Mouse (Mus musculus) heart, embryonic 11.5 days (tissue): Measurements from ENCODE around the gene Epb41l2. TPM values are rescaled to one million over a fixed set of nuclear protein-coding genes. Genes with fewer than 3 reads are reported as not detected.

ENCODE experiments used
- ATAC-seq: fragments of 200-750 bp; cut with Nextera tagmentation; replicated peaks from 2 replicates; pipeline ENCODE4 v1.8.0; 2017; ENCODE audit warnings: moderate library complexity; ENCODE audit not compliant: insufficient number of reproducible peaks, low FRiP score, low TSS enrichment
- H3K27ac ChIP-seq: fragments of 300-500 bp; sonication (generic); 2 replicates; pipeline ENCODE4 v1.5.1; 2014; ENCODE audit warnings: mild to moderate bottlenecking, low read depth, low read length
- H3K27me3 ChIP-seq: fragments of 300-500 bp; sonication (generic); 2 replicates; pipeline ENCODE4 v1.6.1; 2014; ENCODE audit warnings: mild to moderate bottlenecking, low read length, mixed read lengths; ENCODE audit not compliant: control insufficient read depth, insufficient read depth
- H3K36me3 ChIP-seq: fragments of 300-500 bp; sonication (generic); 2 replicates; pipeline ENCODE4 v1.6.1; 2014; ENCODE audit warnings: mild to moderate bottlenecking, low read length, moderate library complexity, mixed read lengths; ENCODE audit not compliant: control insufficient read depth, insufficient read depth
- H3K4me1 ChIP-seq: fragments of 300-500 bp; sonication (generic); 2 replicates; pipeline ENCODE4 v1.6.1; 2014; ENCODE audit warnings: low read length; ENCODE audit not compliant: control insufficient read depth, insufficient read depth
- H3K4me2 ChIP-seq: fragments of 300-500 bp; sonication (generic); 2 replicates; pipeline ENCODE4 v1.6.1; 2014; ENCODE audit warnings: mild to moderate bottlenecking, moderate library complexity
- H3K4me3 ChIP-seq: fragments of 300-500 bp; sonication (generic); 2 replicates; pipeline ENCODE4 v1.5.1; 2014; ENCODE audit warnings: low read depth, low read length
- H3K9ac ChIP-seq: fragments of 300-500 bp; sonication (generic); 2 replicates; pipeline ENCODE4 v1.6.1; 2014; ENCODE audit warnings: mild to moderate bottlenecking, low read depth, low read length, moderate library complexity
- H3K9me3 ChIP-seq: fragments of 300-500 bp; sonication (generic); replicated peaks from 2 replicates; pipeline ENCODE4 v1.6.1; 2016; ENCODE audit warnings: low read length; ENCODE audit not compliant: control insufficient read depth
- WGBS: fragments of 180-500 bp; shearing (Covaris S2); extraction: QIAGEN DNeasy Blood & Tissue Kit; methylation state at CpG from one replicate; pipeline ENCODE4 v1.1.7; 2014; ENCODE audit not compliant: insufficient replicate concordance; 5-methylcytosine and 5-hydroxymethylcytosine counted together
- polyA plus RNA-seq: library from polyadenylated mRNA; unstranded; fragments of >200 nt; fragmentation: Nextera tagmentation; extraction: Ambion mirVana; gene quantifications from 2 replicates; pipeline ENCODE4 v1.2.1, GENCODE M21; 2014

Epb41l2 gene
- polyA plus RNA-seq, 1 experiment from 2014 or later: 51.5 TPM

- Histone ChIP-seq H3K36me3 (no peaks in the 10 kb centered on the region), H3K4me1 (peaks cover 5% of the 10 kb centered on the region; the same call in 1 of the 2 replicates), H3K9ac (no peak overlapping the region), H3K4me2 (no peak overlapping the region), H3K27ac (peak overlapping the region; percentile 37; the same call in 1 of the 2 replicates), H3K9me3 (no peaks in the 10 kb centered on the region), H3K27me3 (no peaks in the 10 kb centered on the region), H3K4me3 (no peak overlapping the region)
- 70% methylated on average over 6 of the region's 6 CpGs for WGBS
- ATAC-seq: no peak
Measured at GRCm38 (mm10) chr10:25411836-25412373, 52.3 kb downstream of the Epb41l2 start.

GRCm38 (mm10) chr10:25415188-25415717 lies 55.7 kb downstream of the Epb41l2 start:
- Histone ChIP-seq H3K9ac (no peak overlapping the region), H3K4me3 (no peak overlapping the region), H3K9me3 (no peaks in the 10 kb centered on the region), H3K4me2 (no peak overlapping the region), H3K27ac (no peak overlapping the region), H3K36me3 (no peaks in the 10 kb centered on the region), H3K4me1 (no peaks in the 10 kb centered on the region), H3K27me3 (no peaks in the 10 kb centered on the region)
- 67% methylated on average over 7 of the region's 7 CpGs for WGBS
- ATAC-seq: no peak

GRCm38 (mm10) chr10:25416696-25417095 lies 57.1 kb downstream of the Epb41l2 start:
- no peak overlapping the region for H3K4me2 ChIP-seq
- 74% methylated on average over 5 of the region's 5 CpGs for WGBS
- no peaks in the 10 kb centered on the region for H3K27me3 ChIP-seq
- H3K36me3 ChIP-seq: no peaks in the 10 kb centered on the region
- no peaks in the 10 kb centered on the region for H3K4me1 ChIP-seq
- H3K9ac ChIP-seq: no peak overlapping the region
- no peak overlapping the region for H3K4me3 ChIP-seq
- ATAC-seq: no peak
- H3K9me3 ChIP-seq: no peaks in the 10 kb centered on the region
- H3K27ac ChIP-seq: no peak overlapping the region

GRCm38 (mm10) chr10:25426058-25426457 lies 66.5 kb downstream of the Epb41l2 start:
- H3K9ac ChIP-seq: no peak overlapping the region
- no peak overlapping the region for H3K4me3 ChIP-seq
- WGBS: 5% methylated on average over 1 of the region's 1 CpGs
- H3K4me1 ChIP-seq: peaks cover 34% of the 10 kb centered on the region
- H3K27me3 ChIP-seq: no peaks in the 10 kb centered on the region
- H3K4me2 ChIP-seq: no peak overlapping the region
- ATAC-seq: no peak
- no peaks in the 10 kb centered on the region for H3K36me3 ChIP-seq
- no peaks in the 10 kb centered on the region for H3K9me3 ChIP-seq
- H3K27ac ChIP-seq: peak overlapping the region; percentile 90

GRCm38 (mm10) chr10:25426814-25427213 lies 67.2 kb downstream of the Epb41l2 start:
- peaks cover 39% of the 10 kb centered on the region for H3K4me1 ChIP-seq
- peak overlapping the region; percentile 54 for H3K4me2 ChIP-seq
- H3K9ac ChIP-seq: peak overlapping the region; percentile 1; the same call in 1 of the 2 replicates
- no peaks in the 10 kb centered on the region for H3K27me3 ChIP-seq
- no peaks in the 10 kb centered on the region for H3K9me3 ChIP-seq
- WGBS: 16% methylated on average over 4 of the region's 4 CpGs
- 0 out of 2 replicates have a peak, but pooled peaks have one; percentile 39 for ATAC-seq
- peak overlapping the region; percentile 90 for H3K27ac ChIP-seq
- H3K4me3 ChIP-seq: no peak overlapping the region
- H3K36me3 ChIP-seq: no peaks in the 10 kb centered on the region

GRCm38 (mm10) chr10:25427523-25427922 lies 67.9 kb downstream of the Epb41l2 start:
- no peaks in the 10 kb centered on the region for H3K9me3 ChIP-seq
- H3K4me2 ChIP-seq: peak overlapping the region; percentile 54
- no peak overlapping the region for H3K4me3 ChIP-seq
- H3K9ac ChIP-seq: peak overlapping the region; percentile 1
- no peaks in the 10 kb centered on the region for H3K36me3 ChIP-seq
- H3K27me3 ChIP-seq: no peaks in the 10 kb centered on the region
- peak overlapping the region; percentile 90 for H3K27ac ChIP-seq
- ATAC-seq: peak; percentile 56; the same call in 1 of the 2 replicates
- H3K4me1 ChIP-seq: peaks cover 46% of the 10 kb centered on the region
- WGBS: 4% methylated on average over 7 of the region's 7 CpGs

- Histone ChIP-seq H3K36me3 (no peaks in the 10 kb centered on the region), H3K27me3 (no peaks in the 10 kb centered on the region), H3K9ac (no peak overlapping the region), H3K4me1 (peaks cover 57% of the 10 kb centered on the region), H3K4me2 (no peak overlapping the region), H3K4me3 (no peak overlapping the region), H3K27ac (no peak overlapping the region), H3K9me3 (no peaks in the 10 kb centered on the region)
- WGBS: 84% methylated on average over 5 of the region's 5 CpGs
- ATAC-seq: no peak
Measured at GRCm38 (mm10) chr10:25428658-25429057, 69.1 kb downstream of the Epb41l2 start.

- H3K9me3 ChIP-seq: no peaks in the 10 kb centered on the region
- H3K36me3 ChIP-seq: no peaks in the 10 kb centered on the region
- 76% methylated on average over 4 of the region's 4 CpGs for WGBS
- H3K27ac ChIP-seq: no peak overlapping the region
- peaks cover 60% of the 10 kb centered on the region for H3K4me1 ChIP-seq
- no peak overlapping the region for H3K9ac ChIP-seq
- no peak overlapping the region for H3K4me3 ChIP-seq
- no peak overlapping the region for H3K4me2 ChIP-seq
- no peaks in the 10 kb centered on the region for H3K27me3 ChIP-seq
- ATAC-seq: no peak
Measured at GRCm38 (mm10) chr10:25429346-25429745, 69.7 kb downstream of the Epb41l2 start.

- peak overlapping the region; percentile 38; the same call in 1 of the 2 replicates for H3K4me2 ChIP-seq
Measured at GRCm38 (mm10) chr10:25430862-25431261, 71.3 kb downstream of the Epb41l2 start.

More at GRCm38 (mm10) chr10:25430862-25431261, 71.3 kb downstream of the Epb41l2 start:
- 14% methylated on average over 6 of the region's 6 CpGs for WGBS
- ATAC-seq: 0 out of 2 replicates have a peak, but pooled peaks have one; percentile 20
- no peaks in the 10 kb centered on the region for H3K27me3 ChIP-seq
- H3K9me3 ChIP-seq: no peaks in the 10 kb centered on the region
- peak overlapping the region; percentile 78 for H3K27ac ChIP-seq
- H3K9ac ChIP-seq: peak overlapping the region; percentile 29; the same call in 1 of the 2 replicates
- no peaks in the 10 kb centered on the region for H3K36me3 ChIP-seq
- no peak overlapping the region for H3K4me3 ChIP-seq
- H3K4me1 ChIP-seq: peaks cover 70% of the 10 kb centered on the region
